Mouse (Mus musculus): ENCODE data around the gene Icam2.

Icam2 gene

GRCm38 (mm10) chr11:106391546-106392188 is 3.8 kb upstream of the Icam2 start:
- peak; percentile 69 for DNase-seq (ENCODE audit: low read depth, low spot score)

DNA sequence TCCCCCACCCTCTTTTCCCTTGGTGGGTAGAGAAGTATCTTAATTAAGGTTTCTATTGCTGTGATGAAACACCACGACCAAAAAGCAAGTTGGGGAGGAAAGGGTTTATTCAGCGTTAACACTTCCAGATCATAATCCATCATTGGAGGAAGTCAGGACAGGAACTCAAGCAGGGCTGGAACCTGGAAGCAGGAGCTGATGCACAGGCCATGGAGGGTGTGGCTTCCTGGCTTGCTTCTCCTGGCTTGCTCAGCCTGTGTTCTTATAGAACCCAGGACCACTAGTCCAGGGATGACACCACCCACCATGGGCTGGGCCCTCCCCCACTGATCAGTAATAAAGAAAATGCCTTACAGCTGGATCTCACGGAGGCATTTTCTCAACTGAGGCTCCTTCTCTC is 2.9 kb upstream of the Icam2 start:
- no peak for DNase-seq (ENCODE audit: low read depth, low spot score)

- no peak for DNase-seq (ENCODE audit: low read depth, low spot score)
Observed at GRCm38 (mm10) chr11:106389611-106390010, 1.7 kb upstream of the Icam2 start.

- no peak for DNase-seq (ENCODE audit: low read depth, low spot score)
Observed at GRCm38 (mm10) chr11:106387020-106387419, 855 bp downstream of the Icam2 start.

GRCm38 (mm10) chr11:106386409-106386808 is 1.5 kb downstream of the Icam2 start:
- no peak for DNase-seq (ENCODE audit: low read depth, low spot score)

GRCm38 (mm10) chr11:106383051-106383790 is 4.7 kb downstream of the Icam2 start:
- DNase-seq (ENCODE audit: low read depth, low spot score): no peak

DNA sequence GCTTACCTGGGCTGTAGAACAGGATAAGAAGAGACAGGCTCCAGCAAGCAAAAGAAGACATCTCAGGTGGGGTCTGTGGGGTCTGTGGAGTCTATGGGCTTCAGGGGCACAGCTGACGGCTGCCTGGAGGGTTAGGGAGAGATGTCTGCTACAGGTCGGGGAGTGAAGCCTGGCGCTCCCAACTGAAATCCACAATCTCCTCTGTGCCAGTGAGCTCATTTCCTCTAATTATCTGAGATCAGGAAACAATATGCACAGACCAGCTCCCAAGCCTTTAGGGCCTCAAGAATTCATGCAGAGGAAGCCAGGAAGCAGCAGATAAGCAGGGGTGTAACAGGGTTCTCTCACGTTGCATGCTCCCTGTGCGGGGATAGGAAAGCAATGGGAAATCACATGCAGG is 5.5 kb downstream of the Icam2 start:
- no peak for DNase-seq (ENCODE audit: low read depth, low spot score)

DNA sequence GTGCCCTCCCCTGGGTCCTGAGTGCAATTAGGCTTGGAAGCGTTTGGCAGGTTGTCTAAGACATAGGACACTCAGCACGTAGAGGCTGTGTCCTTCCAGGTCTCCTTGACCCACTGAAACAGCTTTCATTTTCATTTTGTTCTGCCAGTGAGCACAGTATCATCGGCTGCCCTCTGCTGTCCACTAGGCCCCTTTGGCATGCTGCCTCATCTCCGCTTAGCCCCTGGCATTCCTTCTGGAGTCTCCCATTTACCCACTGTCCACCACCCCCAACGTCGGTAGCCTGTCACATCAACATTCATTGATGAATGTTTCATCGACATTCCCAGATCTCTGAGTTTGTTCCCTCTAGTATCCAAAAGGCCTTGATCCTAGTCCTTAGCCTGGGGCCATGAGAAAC is 6.0 kb downstream of the Icam2 start:
- no peak for DNase-seq (ENCODE audit: low read depth, low spot score)

DNA sequence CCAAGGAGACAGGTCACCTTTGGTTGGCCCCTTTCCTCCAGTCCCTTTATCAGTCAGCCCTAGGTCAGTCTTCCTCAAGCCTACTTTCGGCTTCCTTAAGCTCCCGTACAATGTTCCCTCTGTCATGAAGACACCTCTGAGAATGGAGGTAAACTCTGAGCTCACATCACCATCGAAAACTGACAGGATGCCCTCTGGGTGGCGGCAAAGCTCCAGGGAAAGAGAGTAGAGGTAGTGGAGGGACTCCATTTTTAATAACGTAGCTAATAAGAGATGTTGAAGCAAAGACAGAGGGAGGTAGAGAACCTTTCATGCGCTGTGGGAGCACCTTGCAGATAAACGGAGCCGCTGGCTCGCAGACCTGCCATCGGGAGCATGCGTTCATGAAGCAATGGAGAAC is 6.9 kb downstream of the Icam2 start:
- DNase-seq (ENCODE audit: low read depth, low spot score): no peak

DNA sequence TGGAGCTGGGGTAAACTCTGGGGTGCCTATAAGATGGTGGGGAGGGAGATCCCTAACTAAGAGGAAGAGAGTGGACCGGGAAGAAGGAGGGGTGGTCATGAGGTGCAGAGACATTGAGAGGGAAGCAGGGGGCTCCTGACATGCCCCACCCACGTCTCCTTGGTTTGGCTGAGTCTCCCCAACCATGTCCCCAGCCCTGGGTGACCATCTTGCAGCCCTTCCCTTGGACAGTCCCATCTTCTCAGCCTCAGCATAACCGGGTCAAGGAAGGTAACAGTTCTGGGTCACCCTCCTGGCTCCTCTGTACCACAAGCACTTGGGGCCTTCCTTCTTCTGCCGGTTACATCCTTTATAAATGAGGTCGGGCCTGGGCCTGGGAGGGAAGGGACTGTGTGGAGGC is 12.9 kb downstream of the Icam2 start:
- no peak for DNase-seq (ENCODE audit: low read depth, low spot score)

DNA sequence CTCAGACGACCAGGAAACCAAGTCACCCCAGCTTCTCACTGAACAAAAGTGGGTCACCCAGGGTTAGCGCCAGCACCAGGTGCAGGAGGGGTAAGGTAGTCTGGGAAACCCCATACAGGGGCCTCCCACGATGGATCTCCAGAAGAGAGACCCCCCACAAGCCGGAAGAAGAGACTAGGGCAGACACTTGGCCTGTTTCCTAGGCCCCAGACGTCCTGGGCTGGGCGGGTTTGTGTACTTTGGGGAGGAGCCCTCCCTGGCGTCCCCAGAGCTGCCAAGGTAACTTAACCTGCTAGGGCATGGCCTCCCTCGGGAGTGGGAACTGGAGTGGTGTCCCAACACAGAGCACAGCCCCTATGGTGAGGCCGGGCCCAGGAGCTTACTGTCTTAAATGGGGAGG is 13.3 kb downstream of the Icam2 start:
- DNase-seq (ENCODE audit: low read depth, low spot score): no peak

DNA sequence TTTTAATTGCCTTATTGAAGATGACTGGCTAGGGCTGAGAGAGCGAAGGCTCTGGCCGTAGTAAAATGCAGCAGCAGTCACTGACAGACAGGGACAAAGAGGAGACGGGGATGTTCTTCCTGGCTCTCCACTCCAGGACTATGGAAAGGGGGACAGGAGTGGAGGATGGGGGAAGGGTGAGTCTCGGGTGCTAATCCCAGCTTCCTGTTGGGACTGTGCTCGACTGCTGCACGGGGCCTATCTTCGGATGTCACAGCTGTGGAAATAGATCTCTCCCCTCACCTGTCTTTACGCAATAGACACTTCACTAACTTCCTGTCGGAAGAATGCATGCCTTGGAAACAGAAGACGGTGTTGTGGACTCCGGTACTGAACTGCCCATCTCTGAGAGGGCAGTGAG is 13.9 kb downstream of the Icam2 start:
- no peak for DNase-seq (ENCODE audit: low read depth, low spot score)

- peak; percentile 82 for DNase-seq (ENCODE audit: low read depth, low spot score)
Observed at GRCm38 (mm10) chr11:106366316-106366715, 21.6 kb downstream of the Icam2 start.

DNA sequence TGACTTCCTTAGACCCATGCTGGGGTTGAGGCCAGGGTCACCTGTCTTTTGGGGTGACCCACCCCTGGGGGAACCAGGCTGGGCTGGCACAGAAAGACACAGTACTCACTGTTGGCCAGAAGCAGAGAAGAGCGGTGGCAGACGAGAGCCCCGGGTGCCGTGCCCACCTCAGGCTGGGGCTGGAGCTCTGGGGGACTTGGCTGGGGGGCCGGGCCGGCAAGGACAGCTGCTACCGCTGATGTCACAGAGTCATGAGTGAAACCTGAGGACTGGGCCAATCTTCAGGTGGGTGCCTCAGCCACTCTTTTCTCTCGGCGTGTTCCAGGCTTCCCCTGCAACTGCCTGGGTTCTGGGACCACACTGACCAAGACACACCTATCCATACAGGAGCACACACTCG is 22.5 kb downstream of the Icam2 start, which contains the start of gene Prr29:
Gene Prr29 (plus strand): TSS at position 107 of the 400 bp plus-strand sequence.
- no peak for DNase-seq (ENCODE audit: low read depth, low spot score)

DNA sequence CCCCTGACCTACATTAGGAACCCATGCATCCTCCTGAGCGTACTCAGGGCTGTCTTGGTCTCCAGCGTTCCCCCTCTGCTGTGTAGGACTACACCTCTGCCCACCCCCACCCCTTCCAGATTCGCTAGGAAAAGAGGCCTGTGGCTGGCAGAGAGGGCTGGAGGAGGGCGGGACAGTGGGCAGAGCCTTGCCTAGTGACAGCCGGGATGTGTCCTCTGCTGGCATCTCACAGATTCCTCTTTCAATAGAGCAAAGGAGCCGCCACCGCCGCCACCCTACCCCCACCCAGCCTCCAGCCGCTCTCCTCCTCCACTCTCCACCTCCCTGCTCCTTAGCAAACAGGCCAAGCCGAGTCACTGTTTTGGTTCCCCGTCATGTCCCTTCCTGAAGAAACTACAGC is 23.2 kb downstream of the Icam2 start:
- DNase-seq (ENCODE audit: low read depth, low spot score): no peak

GRCm38 (mm10) chr11:106359350-106359749 is 28.5 kb downstream of the Icam2 start:
- DNase-seq (ENCODE audit: low read depth, low spot score): peak; percentile 27

- DNase-seq (ENCODE audit: low read depth, low spot score): no peak
Observed at GRCm38 (mm10) chr11:106355382-106356128, 32.3 kb downstream of the Icam2 start.

GRCm38 (mm10) chr11:106354181-106354580 is 33.7 kb downstream of the Icam2 start:
- DNase-seq (ENCODE audit: low read depth, low spot score): no peak

DNA sequence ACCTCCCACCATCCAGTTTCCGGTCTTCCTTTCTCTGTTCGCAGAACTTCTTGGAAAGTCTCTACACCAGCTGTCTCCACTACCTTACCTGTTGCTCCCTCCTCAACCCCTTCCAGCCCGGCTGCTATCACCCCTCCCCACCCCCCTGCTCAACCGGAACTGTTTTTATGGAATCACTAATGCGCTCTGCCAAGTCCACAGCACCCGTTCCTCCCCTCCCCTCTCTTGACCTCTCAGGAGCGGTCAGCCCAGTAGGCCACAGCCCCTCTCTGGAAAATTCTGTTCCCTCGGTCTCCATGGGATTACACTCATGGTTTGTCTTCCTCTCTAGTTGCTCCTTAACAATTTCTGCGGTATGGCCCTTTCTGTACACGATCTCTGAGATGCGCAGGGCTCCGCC is 34.7 kb downstream of the Icam2 start, which contains the start of gene Scn4a:
Gene Scn4a (minus strand): TSS at position 101 of the 400 bp plus-strand sequence.
- no peak for DNase-seq (ENCODE audit: low read depth, low spot score)

DNA sequence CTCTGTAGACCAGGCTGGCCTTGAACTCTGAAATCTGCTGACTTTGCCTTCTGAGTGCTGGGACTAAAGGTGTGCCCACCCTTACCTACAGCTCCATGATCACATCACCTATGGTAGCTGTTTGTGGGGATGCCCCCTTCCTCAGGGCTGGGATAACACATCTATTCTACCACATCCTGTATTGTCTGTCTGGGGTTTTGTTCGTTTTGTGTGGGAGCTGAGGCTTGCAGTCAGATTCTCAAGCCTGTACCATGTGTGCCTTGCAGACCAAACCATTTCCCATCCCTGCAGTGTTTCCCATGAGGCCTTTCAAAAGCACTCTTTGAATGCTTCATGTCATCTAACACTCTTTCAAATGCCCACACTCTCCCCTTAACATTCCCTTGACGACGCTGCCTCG is 35.9 kb downstream of the Icam2 start:
- no peak for DNase-seq (ENCODE audit: low read depth, low spot score)

DNA sequence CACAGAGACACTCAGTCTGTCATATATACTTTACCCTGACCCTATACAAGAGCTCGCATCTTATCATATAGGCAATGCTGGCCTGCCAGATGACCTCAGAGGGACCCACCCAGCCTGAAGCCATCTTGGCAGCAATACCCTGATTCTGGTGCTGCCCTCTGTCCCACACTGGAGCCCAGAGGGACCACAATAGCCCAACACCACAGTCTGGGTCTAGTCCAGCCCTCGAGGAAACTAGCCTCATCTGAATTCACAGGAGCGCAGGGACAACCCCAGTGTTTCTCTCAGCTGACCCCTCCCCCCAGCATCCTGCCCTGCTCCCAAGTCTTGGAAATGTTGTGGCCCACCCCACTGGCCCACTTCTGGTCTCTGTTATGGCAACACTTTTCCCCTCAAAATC is 36.6 kb downstream of the Icam2 start:
- DNase-seq (ENCODE audit: low read depth, low spot score): no peak

GRCm38 (mm10) chr11:106350853-106351252 is 37.0 kb downstream of the Icam2 start:
- no peak for DNase-seq (ENCODE audit: low read depth, low spot score)

GRCm38 (mm10) chr11:106349772-106350171 is 38.1 kb downstream of the Icam2 start:
- no peak for DNase-seq (ENCODE audit: low read depth, low spot score)

All from retina, postnatal 7 days (tissue).